Mouse (Mus musculus) liver, adult 2 months (tissue): ENCODE data around the gene Tmprss5.

ENCODE experiments used
- CTCF ChIP-seq: fragments of 200-500 bp; IDR thresholded peaks from 2 replicates; pipeline ENCODE4 v1.5.1; 2011; ENCODE audit warnings: low read depth, low read length, control low read depth
- POLR2A ChIP-seq: fragments of 200-500 bp; IDR thresholded peaks from 2 replicates; pipeline ENCODE4 v1.6.1; 2011; ENCODE audit warnings: low read length, control low read depth; ENCODE audit not compliant: insufficient read depth; ENCODE audit errors: extremely low read depth

DNA sequence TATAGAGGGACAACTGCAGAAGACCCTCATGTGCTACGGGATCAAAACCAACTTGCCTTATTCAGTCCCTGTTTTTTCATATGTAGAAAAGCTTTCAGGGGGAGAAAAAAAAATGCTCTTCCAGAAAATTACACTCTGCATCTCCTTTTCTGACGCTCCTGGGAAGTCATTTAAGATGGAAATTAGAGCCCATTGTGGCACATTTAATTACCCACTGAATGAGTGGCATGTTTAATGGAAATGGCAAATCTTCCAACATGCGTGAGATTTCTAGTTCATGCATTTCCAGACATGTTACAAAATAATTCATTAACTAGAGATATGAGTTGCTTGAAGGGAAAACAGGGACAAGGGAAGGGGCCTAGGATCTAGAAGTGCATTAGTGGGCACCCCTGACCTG lies 66.0 kb downstream of the Tmprss5 start:
- TF ChIP-seq CTCF (no peak), POLR2A (no peak)
